Mouse (Mus musculus): ENCODE measurements around the gene Zc3h12a.

Gene Zc3h12a

DNA sequence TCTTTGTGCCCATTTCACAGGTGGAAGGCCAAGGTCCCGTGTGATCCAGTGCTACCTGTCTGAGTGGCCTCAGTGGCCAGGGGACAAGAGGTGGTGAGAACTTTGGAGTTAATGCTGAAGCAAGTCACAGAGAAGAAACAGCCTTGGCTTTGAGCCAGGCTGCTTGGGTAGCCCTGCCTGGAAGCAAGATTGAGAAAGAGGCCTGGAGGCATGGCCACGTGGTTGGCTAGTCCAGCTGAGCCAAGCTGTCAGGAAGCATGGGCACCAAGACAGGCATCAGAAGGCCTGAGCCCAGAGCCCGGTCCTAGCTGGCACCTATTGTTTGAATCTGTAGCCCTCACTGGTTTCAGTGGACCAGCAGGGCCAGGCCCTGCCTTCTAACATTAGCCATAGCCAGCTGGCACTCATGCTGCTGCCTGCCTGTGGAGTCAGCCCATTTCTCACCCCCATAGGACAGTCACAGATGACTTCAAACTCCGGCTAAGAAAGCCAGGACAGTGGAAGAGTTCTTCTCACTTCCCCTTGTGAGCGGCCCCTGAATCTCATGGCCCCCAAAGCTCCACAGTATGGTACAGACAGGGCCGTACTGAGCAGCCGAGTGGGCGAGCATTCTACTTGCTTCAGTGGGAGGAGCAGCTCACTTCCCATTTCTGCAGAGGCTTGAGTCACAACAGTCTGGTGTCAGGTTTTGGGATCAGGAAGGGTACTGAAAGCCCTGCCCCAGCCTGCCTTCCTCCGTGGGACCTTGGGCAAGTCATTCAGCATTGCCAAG, 11.4 kb downstream of the Zc3h12a start:
- in situ Hi-C loops (cut with MboI; ENCODE audit: low sequenced_read_pairs): no loop called here

DNA sequence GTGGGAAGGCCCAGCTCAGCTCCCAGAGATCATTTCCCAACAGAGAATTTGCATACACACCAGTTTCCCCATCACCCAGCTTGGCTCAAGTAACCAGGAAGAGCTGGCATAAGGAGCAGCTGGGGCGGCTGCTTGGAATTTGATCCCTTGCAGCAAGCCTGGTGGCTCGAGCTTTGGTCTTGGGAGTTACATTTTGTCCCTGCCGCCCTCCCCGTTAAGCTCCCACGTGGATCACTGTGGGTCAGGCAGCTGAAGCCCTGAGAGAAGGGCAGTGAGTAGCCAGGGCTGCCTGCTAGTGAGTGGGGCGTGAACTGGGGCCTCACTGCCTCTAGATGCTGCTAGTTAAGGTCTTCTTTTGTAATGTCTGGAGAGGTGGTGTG, 11.9 kb downstream of the Zc3h12a start:
- in situ Hi-C loops (cut with MboI; ENCODE audit: low sequenced_read_pairs): no loop called here

DNA sequence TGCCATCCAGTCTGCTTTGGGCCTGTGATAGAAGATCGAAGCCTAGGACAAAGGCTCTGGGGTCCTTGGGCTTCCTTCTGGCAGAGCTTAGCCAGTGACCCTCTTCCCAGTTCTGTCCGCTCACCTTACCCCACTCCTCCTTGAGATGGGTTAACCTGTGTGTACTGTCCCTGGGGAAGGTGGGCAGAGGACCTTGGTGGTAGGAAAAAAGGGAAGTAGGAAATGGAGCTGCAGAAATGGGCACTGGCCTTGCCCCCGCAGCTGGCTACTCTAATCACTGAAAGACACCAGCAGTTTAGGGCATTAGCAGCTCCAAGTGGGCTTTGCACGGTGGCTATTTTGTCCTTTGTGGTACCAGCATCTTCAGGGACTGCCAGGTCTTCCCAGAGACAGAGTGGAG, 12.6 kb downstream of the Zc3h12a start:
- in situ Hi-C loops (cut with MboI; ENCODE audit: low sequenced_read_pairs): no loop called here

DNA sequence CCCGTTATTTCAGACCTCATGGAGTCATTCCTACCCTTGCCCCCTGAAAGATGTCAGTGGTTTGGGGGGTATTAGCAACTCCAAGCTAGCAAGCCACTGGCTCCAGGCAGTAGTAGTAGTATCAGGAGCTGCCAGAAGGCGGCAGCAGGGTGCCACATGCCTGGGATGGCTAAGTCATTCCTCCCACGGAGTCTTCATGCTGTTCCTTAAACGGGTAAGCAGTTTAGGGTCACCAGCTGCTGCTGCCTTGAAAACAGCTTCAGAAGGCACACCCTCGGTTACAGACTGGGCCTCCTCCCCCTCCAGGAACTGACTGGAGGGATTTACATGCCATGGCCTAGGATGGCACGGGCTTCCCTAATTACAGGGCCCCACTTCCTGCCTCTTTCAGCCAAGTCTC, 13.0 kb downstream of the Zc3h12a start:
- in situ Hi-C loops (cut with MboI; ENCODE audit: low sequenced_read_pairs): no loop called here

DNA sequence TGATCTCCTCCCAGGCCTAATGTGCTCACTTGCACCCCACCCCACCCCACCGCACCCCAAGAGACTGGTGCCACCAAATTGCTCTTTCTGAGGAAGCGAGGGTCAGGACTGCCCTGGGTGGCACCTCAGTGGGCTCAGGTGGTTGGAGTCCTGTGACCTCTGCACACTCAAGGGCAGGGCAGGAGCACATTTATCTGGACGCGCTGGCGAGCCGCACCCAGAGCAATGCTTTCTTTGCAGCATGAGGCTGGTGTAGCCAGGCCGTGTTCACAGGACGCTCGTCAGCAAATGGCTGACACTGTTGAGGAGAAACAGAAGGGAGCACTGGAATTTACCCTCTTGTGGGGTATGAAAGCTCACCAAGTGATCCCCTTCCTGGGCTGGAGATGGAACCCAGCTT, 22.3 kb downstream of the Zc3h12a start:
- in situ Hi-C loops (cut with MboI; ENCODE audit: low sequenced_read_pairs): no loop called here

DNA sequence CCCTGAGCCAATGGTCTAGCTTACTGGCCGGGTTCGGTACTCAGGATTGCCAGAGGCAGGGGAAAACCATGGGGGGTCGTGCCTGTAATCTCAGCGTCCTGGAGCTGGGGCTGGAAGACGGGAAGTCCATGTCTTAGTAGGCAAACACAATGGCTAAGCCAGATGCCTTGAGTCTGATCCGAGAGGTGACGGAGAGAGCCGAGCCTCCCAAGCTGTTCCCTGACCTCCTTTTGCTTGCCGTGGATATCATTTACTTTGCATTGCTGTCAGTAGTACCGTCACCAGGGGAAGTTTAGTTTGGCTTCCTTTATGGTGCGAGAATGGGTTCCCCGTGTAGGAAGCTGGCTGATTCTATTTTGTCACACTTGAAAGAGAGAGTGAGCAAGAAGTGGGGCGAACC, 26.3 kb downstream of the Zc3h12a start:
- in situ Hi-C loops (cut with MboI; ENCODE audit: low sequenced_read_pairs): no loop called here

DNA sequence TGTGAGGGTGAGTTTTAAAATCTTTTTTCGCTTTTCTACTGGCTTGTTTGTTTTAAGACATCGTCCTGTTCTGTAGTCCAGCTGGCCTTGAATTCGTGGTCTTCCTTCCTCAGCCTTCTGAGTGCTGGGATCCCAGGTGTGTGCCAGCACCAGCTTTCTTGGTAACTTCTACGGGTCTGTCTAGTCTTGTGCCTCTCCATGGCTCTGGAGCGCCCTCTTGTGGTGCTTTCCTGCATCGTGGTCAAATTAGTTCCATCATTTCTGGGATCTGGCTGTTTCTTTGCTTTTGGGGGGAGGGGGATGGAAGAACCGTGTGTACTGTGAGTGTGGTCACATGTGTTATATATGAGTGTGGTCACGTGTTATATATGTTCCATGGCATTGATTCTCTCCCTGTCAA, 28.2 kb downstream of the Zc3h12a start:
- in situ Hi-C loops (cut with MboI; ENCODE audit: low sequenced_read_pairs): no loop called here

DNA sequence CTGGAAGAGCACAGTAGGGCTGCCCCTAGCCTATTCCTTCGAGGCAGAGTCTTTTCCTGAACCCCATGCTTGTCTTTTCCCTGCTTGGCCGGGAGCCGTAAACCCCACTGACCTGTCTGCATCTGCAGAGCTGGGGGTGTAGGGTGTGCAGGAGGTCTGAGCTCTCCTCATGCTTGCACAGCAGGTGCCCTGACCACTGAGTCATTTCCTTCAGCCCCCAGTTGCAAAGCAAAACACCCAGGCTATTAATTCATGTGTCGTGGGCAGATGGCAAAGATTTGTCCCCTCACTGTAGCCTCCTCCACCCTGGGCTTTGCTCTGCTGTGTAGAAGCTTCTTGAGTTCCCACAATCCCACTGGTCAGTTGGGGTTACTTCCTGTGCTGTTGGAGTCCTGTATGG, 30.2 kb downstream of the Zc3h12a start:
- in situ Hi-C loops (cut with MboI; ENCODE audit: low sequenced_read_pairs): no loop called here

DNA sequence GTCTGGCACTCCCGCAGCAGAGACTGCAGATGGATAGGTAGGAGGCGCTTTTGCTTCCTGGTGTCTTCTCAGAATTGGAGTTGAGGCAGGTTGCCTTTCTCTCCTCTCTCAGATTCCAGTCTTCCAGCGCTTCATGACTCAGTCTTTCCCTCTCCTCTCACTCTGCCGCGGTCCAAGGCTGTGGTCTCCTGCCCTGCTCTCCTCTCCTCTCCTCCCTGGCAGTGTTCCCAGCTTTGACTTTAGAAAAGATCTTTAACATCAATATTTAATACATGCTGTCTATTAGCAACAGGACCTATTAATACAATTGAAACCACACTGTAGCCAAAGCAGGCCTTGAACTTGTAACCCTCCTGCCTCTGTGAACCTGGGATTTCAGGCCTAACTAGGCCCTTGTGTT, 31.6 kb downstream of the Zc3h12a start:
- in situ Hi-C loops (cut with MboI; ENCODE audit: low sequenced_read_pairs): no loop called here

DNA sequence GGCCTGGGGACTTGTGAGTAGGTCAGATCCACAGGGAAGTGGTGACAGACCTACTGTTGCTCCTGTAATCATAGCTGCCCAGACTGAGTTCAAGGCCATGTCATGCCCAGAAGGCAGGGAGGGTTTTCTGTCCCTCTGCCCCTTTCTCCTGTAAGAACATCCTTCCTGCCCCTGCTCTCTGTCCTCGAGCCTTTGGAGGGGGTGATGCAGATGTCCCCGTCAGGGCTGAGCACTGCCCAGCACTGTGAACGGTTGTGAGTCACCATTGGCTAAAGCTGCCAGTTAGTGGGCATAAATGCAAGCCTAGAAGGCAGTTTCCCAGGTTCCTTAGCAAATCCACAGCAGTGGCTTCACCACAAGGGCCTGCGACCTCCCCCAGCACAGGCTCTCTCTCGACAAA, 34.6 kb downstream of the Zc3h12a start:
- in situ Hi-C loops (cut with MboI; ENCODE audit: low sequenced_read_pairs): no loop called here

DNA sequence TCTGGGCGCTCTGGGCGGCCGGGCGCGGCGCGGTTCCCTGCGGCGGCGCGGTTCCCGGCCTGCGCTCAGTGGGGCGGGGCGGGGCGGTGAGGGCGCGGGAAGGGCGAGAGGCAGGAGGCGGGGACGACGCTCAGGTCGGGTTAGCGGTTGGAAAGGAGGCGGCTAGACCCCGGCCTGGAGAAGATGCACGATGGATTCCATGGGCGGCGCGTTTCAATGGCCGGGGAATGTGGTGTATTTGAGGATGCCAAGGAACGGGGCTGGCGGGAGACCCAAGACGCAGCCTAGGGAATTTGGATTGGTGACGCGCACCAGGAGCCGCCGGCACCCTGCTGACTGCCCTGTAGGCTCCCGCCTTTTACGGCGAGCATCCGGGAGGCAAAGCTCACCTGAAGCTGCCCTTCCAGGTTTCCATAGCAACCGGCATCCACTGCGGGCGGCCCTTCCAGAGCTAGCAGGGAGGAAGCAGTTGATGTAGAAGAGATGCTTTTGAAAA, 42.2 kb downstream of the Zc3h12a start:
- in situ Hi-C loops (cut with MboI; ENCODE audit: low sequenced_read_pairs): no loop called here

DNA sequence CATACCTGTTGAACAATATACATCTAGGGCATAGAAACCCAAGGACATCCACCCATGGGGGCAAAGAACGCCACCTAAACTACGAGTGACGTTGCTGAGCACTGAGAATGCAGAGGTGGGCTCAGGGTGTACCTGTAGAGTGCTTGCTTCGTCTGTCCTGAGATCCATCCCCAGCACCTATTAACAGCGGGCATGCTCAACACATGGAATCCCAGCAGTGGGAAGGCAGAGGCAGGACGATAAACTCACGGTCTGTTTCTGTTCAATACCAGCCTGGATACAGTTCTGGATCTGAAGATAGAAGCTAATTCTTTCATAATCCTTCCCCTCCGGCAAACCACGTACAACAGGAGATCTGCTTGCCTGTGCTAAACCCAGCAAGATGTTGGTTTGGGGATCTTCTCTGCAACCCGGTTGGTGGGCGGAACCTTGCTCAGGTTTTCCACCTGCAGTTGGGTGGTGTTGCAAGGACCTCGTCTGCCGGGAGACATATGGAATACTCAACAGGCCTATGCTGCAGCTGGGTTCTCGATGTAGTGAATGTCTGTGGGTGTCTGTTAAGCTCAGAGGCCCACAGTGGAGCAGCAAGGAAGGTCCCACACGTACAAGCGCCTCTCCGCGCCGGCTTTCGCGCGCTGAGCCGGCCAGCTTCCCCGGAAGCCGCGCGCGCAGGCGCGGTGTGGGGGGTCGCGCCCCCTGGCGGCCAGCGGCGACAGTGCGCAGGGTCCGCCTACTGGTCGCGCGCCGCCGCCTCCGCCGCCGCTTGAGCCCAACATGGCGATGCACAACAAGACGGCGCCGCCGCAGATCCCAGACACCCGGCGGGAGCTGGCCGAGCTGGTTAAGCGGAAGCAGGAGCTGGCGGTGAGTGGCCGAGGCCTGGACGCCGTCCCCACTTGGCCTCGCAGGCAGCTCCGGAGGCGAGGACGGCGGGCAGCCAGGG, 43.0 kb downstream of the Zc3h12a start, which contains the start of gene Meaf6:
Gene Meaf6 (plus strand): TSS at position 732 of the 943 bp plus-strand sequence.
- in situ Hi-C loops (cut with MboI; ENCODE audit: low sequenced_read_pairs): no loop called here

DNA sequence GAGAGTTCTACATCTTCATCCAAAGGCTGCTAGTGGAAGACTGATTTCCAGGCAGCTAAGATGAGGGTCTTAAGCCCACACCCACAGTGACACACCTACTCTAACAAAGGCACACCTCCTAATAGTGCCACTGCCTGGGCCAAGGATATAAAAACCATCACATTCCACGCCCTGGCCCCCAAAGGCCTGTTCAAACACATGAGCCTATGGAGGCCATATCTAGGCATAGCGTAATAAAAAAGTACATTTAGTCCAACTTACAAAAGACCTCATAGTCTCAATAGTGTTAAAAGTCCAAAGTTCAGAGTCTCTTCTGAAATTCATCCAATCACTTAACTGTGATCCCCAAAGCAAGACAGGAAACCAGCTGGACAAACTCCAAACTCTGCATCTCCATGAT, 48.9 kb downstream of the Zc3h12a start:
- in situ Hi-C loops (cut with MboI; ENCODE audit: low sequenced_read_pairs): no loop called here

DNA sequence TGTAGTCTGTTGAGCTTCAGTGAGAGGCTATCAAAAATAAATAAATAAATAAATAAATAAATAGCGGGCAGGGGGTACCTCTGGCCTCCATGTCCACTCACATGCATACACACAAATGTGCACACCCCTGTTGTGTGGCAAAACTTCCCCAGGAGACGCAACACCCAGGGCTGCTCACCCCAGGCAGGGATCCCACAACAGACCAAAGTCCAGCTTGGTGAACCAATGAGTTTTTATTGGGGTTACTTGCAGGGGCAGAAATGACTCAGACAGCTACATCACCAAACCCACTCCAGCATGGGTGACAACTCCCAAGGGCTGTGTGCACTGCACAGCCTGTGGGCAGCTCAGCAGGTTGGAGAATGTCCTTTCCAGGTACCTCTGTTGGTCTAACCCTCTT, 49.9 kb downstream of the Zc3h12a start:
- in situ Hi-C loops (cut with MboI; ENCODE audit: low sequenced_read_pairs): no loop called here

All from CH12F3 (cell line).